Comparison of ENCODE assay signal across 8 mouse cellular contexts in the genomic region with DNA sequence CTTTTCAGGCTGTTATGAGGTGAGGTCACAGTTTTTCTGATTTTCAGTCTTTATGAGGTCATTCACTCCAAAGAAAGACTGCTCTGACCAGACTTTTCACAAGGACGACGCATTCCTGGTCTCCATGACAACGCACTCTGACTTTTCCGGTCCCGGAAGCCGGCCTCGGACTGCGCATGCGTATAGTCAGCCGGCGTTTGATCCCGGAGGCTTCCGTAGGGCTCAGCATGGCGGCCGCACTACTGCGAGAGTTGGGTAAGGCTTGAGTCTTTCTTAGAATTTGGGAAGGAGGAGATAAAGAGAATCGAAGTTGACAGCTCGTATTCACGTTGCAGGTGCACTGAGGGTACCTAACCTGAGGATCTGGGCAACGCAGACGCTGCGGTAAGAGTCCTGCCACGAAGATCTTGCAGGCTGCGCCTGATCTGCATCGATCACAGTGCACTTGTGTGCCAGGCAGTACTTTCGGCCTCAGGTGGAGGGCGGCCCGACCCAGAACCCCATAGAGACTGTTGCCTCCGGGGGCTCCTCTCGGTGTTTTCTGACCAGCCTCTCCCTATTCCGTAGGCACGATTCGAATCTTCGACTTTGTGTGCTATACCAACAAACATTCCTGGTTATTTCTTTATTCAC. TPM values are rescaled to one million over a fixed set of nuclear protein-coding genes. Genes with fewer than 3 reads are reported as not detected.
DNase-seq lines count a peak whose midpoint lies in the region; ATAC-seq lines count a peak whose summit lies in the region.

Mrpl22 (plus strand) TSS at position 203 of the 633 bp plus-strand sequence.

- H3K4me1 ChIP-seq in hindbrain, embryonic 11.5 days (replicated peaks; ENCODE audit: control insufficient read depth, insufficient read depth, low read length) = no peaks in the 10 kb centered on the region; the same call in 1 of the 2 replicates

- H3K4me2 ChIP-seq in hindbrain, embryonic 11.5 days (replicated peaks; ENCODE audit: low read depth, low read length) = peak within 1 kb of the TSS; percentile 59

- peaks cover 5% of the 10 kb centered on the region for H3K36me3 ChIP-seq in hindbrain, embryonic 11.5 days (ENCODE audit: control insufficient read depth, insufficient read depth, low read length)

- 1% methylated on average over 34 of the region's 34 CpGs for WGBS in hindbrain, embryonic 11.5 days

- no peaks in the 10 kb centered on the region for H3K9me3 ChIP-seq in hindbrain, embryonic 11.5 days (ENCODE audit: control insufficient read depth, low read length)

- DNase-seq in Muller cell, postnatal 12 days (ENCODE audit: inconsistent ontology term) = peak; percentile 95
- DNase-seq in cerebellum, adult 9-11 months = peak; percentile 93
- peak; percentile 91 to 99 for DNase-seq in frontal cortex, adult 2 months (ENCODE audit: extremely low spot score in 1 of 2, low spot score in 1 of 2)
- DNase-seq in hindbrain, embryonic 11.5 days (ENCODE audit: low spot score) = peak; percentile 99
- DNase-seq in layer of hippocampus, postnatal 10 days (ENCODE audit: low spot score in 2 of 2) = peak; percentile 94 to 97
- DNase-seq in lung, postnatal 10 days = peak; percentile 98
- peak; percentile 94 for DNase-seq in ovary, postnatal 36 days (ENCODE audit: low spot score)
- peak; percentile 95 for DNase-seq in thymus, postnatal 25 days

- H3K27me3 ChIP-seq in hindbrain, embryonic 11.5 days (ENCODE audit: control insufficient read depth, insufficient read depth, low read length) = no peaks in the 10 kb centered on the region

- H3K27ac ChIP-seq in hindbrain, embryonic 11.5 days (ENCODE audit: low read depth, low read length) = no peak within 1 kb of the TSS

- peak within 1 kb of the TSS; percentile 75 for H3K9ac ChIP-seq in hindbrain, embryonic 11.5 days (ENCODE audit: low read depth, low read length)

- peak within 1 kb of the TSS; percentile 71 for H3K4me3 ChIP-seq in hindbrain, embryonic 11.5 days (ENCODE audit: low read depth, low read length)

- ATAC-seq in hindbrain, embryonic 11.5 days (ENCODE audit: low FRiP score) = peak; percentile 78

RNA-seq across cellular contexts. Expression of gene Mrpl22, which starts in this region (rescaled TPM):
- 45.4 and 58.9 TPM in 2 replicates for polyA plus RNA-seq in frontal cortex, adult 2 months (2012; rRNA removed)
- 117 and 132 TPM in 2 replicates for polyA plus RNA-seq in hindbrain, embryonic 11.5 days (2014; fragmentation: Nextera tagmentation; extraction: Ambion mirVana)
- total RNA-seq in layer of hippocampus, postnatal 10 days (2021) = 10 to 100 TPM; 30.3 to 34.9 TPM
